Mouse (Mus musculus) cerebellum, adult 18-20 months (tissue): ENCODE results near the gene Ubqln3.

ENCODE experiments used
- DNase-seq, 2 experiments: peaks; one replicate each; pipeline ENCODE4 v3.0.0; 2021

Ubqln3 gene

DNA sequence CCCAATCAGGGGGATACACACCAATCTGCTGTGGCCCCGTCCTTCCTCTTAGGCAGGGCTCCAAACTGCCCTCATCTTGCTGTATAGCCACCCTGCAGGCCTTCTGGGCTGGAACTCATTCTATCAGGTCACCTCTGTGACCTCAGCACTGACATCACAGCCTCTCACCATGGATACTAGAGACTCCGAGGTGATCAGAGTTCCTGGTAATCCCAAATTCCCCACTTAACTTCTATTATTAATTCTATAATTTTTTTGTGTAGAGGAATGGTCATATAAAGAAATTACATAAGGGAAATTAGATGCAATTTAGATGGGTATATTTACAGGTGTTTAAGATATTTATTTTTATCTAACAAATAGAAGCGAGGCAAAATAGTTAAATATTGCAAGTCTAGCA is at the start of gene Ubqln3:
Gene Ubqln3, minus strand, starts transcription at position 101 of the 400 bp plus-strand sequence.
- no peak for DNase-seq

DNA sequence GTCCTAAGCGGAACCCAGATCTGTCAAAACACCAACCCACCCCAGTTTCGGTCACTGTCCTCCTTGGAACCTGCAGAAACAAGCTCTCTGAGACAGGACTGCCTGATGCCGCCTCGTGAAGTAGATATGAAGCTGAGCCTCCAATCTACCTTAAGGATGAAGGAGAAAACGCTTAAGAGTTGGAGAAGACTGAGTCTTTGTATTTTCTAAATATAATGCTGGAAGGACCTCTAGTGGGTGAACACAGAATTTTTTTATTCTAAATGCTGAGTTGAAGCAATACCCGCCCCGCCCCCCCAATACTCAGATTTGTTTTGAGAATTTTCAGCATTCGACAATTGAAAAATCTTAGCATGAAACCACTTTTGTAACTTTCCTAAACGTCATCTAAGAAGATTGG is 48.2 kb upstream of the Ubqln3 start:
- DNase-seq, result no peak

- DNase-seq, result no peak
Observed at GRCm38 (mm10) chr7:104183292-104183691, 40.2 kb upstream of the Ubqln3 start, which contains the start of gene Olfr648. Gene Olfr648, minus strand, starts transcription at chr7:104183392.

DNA sequence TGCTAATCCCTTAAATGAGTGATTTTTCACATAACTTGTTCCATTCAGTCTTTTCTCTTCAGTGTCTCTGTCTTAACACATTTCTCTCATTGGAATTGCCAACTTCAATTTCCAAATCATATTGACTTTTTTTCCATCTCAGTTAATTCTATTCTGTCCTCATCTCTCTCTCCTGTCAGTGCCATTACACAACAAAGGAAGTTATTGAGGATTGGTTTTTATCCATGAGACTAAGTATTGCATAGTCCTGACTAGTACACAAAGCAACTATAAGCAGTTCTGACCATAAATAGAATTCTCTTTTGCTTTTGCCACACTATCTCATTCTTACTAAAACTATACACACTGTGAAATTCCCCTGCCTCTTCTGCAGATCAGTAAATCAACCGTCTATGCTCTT is 36.0 kb upstream of the Ubqln3 start:
- DNase-seq, result no peak

- DNase-seq, result no peak
Observed at GRCm38 (mm10) chr7:104178422-104179054, 35.5 kb upstream of the Ubqln3 start.

- DNase-seq, result no peak
Observed at GRCm38 (mm10) chr7:104175085-104175484, 32.0 kb upstream of the Ubqln3 start.

DNA sequence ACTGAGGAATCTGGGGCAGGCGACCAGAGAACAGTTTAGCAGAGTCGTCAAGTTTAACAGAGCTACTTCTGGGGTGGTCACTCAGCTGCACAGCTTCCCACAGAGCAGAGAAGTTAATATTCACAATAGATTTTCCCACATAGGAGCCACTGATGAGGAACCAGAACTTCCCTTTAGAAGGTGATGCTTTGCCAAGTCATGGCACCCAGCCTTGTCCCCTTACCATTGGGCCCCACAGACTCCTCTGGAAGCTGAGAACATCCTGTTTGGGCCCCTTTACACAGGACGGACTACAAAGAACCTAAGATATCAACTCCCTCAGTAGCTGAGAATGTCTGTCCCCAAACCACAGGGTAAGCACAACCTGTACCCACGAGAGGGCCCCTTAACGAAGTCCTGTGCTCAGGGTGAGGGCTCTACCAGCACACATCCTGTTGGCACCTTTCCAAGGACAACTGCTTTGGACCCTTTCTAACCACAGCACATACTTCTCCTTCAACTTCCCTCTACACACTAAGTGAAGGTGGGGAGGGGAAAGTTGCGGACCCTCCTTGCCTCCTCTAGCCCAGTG is 26.6 kb upstream of the Ubqln3 start:
- no peak for DNase-seq

DNA sequence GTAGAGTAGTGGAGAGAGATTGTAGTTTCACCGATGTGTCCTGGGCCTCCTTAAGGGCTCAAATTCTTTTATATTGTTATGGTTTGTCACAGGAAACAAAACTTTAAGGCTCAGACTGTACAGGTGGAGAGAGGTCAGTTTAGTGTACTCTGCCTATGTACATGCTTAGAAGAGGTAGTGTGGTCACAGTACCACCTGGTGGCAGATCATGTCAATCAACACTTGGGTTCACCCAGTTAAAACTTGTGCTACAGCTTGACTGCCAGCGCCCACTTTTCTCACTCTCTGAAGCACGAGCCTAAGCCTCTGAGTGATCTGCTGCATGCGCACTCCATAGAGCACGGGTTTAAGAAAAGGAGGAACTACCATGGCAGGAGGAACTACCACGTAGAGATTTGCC is 24.0 kb upstream of the Ubqln3 start:
- DNase-seq, result no peak

GRCm38 (mm10) chr7:104150456-104150855 is 7.4 kb upstream of the Ubqln3 start, which contains the start of gene Ubqlnl:
Gene Ubqlnl, minus strand, starts transcription at chr7:104150556.
- DNase-seq, result no peak

- DNase-seq, result no peak
Observed at GRCm38 (mm10) chr7:104137305-104137704, 5.8 kb downstream of the Ubqln3 start, which contains the start of gene Olfr643. Gene Olfr643, minus strand, starts transcription at chr7:104137405.

- no peak for DNase-seq
Observed at GRCm38 (mm10) chr7:104129726-104130125, 13.4 kb downstream of the Ubqln3 start, which contains the start of gene Ubqln5. Gene Ubqln5, minus strand, starts transcription at chr7:104129826.

DNA sequence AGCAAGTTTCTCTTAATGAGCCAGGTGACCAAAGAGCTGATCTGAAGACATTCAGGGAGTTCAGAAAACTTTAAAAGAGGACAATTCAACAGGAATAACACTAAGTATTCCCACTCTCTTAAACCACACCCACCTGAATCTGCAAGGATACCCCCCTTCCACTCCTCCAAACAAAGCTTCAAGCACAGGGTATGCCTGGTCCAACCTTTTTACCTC is 38.4 kb downstream of the Ubqln3 start, which contains the start of gene Olfr646:
Gene Olfr646, plus strand, starts transcription at position 117 of the 216 bp plus-strand sequence.
- DNase-seq, result no peak

DNA sequence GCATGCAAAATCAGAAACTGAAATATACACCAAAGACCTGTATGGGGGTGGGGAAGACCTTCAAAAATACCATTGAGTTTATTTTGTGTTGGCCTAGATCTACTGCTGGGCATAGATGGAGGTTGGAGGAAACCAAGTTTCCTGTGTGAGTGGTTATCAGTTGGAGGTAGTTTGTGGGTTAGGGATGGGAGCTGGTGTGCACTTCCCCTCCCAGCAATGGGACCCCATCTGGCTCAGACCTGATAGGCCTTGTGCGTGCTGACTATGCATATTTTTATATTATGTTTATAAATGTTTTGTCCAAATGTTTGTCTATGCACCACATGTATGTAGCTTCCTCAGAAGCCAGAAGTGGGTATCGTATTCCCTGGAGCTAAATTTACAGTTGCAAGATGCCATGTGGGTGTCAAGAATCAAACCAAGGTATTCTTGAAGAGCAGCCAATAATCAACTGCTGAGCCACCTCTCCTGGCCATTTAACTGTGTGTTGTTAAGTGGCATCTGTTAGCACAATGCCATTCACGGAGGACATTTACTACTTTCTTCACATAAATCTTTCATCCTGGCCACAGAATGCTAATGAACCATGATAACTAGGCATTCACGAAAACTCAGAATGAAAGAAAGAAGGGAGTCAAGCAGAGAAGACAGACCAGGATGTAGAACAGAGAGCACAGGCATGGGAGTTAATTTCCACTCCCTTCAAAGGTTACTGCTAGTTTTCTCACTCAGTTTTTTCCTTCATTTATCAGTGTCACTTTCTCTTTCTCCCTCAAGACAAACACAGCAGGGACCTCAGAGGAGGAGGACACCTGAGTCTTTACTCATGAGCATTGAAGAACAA is 38.9 kb downstream of the Ubqln3 start:
- DNase-seq, result no peak
